Mouse (Mus musculus) gastrocnemius, postnatal 36 days (tissue): Measurements from ENCODE around the gene Ddx24. TPM values are rescaled to one million over a fixed set of nuclear protein-coding genes. Genes with fewer than 3 reads are reported as not detected.
"Not testable (repeated sequence)": the region's sequence is repeated elsewhere in the genome, so short reads cannot be mapped to it uniquely, and the experiment has no call there.

Experiments used
- DNase-seq, 2 experiments: peaks; one replicate each; pipeline ENCODE4 v3.0.0; 2022
- intact Hi-C: fragments of 180-260 bp; cut with DNase I; formaldehyde crosslinking; loops from one replicate; pipeline ENCODE4 v1.15.1; 2025
- long read RNA-seq, 2 experiments: library from polyadenylated mRNA; stranded (forward); transcript quantifications; one replicate each; pipeline ENCODE4 v2.0.0; 2021
- total RNA-seq, 2 experiments: library from RNA; stranded (reverse); gene quantifications; 2 replicates each; pipeline ENCODE4 v1.2.3; 2021

Gene Ddx24
- total RNA-seq, result 10 to 100 TPM; 51.2 to 66.7 TPM
- long read RNA-seq, experiment 1, transcript Ddx24-201 (9 exons, 2,850 nt), result major isoform, 38 of 53 reads
- long read RNA-seq, experiment 1, partial matches to known transcripts, result 10 of 53 reads
- long read RNA-seq, experiment 1, other reads (novel, unspliced or antisense), result 5 of 53 reads
- long read RNA-seq, experiment 2, transcript Ddx24-201 (9 exons, 2,850 nt), result major isoform, 57 of 68 reads
- long read RNA-seq, experiment 2, partial matches to known transcripts, result 7 of 68 reads
- long read RNA-seq, experiment 2, other reads (novel, unspliced or antisense), result 2 of 68 reads

- intact Hi-C loops, result loop anchor here (1.0 to 10.0 kb wide), 2 partner anchors 66 to 219 kb away; no protein-coding TSS in a partner anchor
- peak; percentile 96 to 97 for DNase-seq
Observed at GRCm38 (mm10) chr12:103425729-103426470, at the start of gene Ddx24. Gene Ddx24 (minus strand): TSS chr12:103425830.

- intact Hi-C loops, result no loop called here
- DNase-seq, result no peak
Observed at GRCm38 (mm10) chr12:103474481-103474880, 48.9 kb upstream of the Ddx24 start.

- intact Hi-C loops, result no loop called here
- no peak for DNase-seq
Observed at GRCm38 (mm10) chr12:103457140-103457539, 31.5 kb upstream of the Ddx24 start, which contains the start of gene Ifi27l2b. Gene Ifi27l2b (minus strand): TSS chr12:103457223.

GRCm38 (mm10) chr12:103456727-103457126, 31.1 kb upstream of the Ddx24 start:
- intact Hi-C loops, result not testable (repeated sequence)

GRCm38 (mm10) chr12:103453361-103453760, 27.7 kb upstream of the Ddx24 start:
- intact Hi-C loops, result no loop called here
- no peak for DNase-seq

More at GRCm38 (mm10) chr12:103456727-103457126, 31.1 kb upstream of the Ddx24 start:
- not testable (repeated sequence) for DNase-seq

- no peak for DNase-seq
- intact Hi-C loops, result no loop called here
Observed at GRCm38 (mm10) chr12:103445060-103445459, 19.4 kb upstream of the Ddx24 start.

- intact Hi-C loops, DNase-seq: not testable (repeated sequence)
Observed at GRCm38 (mm10) chr12:103444261-103444660, 18.6 kb upstream of the Ddx24 start.

GRCm38 (mm10) chr12:103443524-103443923, 17.9 kb upstream of the Ddx24 start, which contains the start of gene Ifi27l2a:
Gene Ifi27l2a (minus strand): TSS chr12:103443680.
- DNase-seq, result no peak
- intact Hi-C loops, result no loop called here

- intact Hi-C loops, result no loop called here
- DNase-seq, result no peak
Observed at GRCm38 (mm10) chr12:103437601-103438000, 12.0 kb upstream of the Ddx24 start.

- intact Hi-C loops, result no loop called here
- DNase-seq, result no peak
Observed at GRCm38 (mm10) chr12:103434861-103435260, 9.2 kb upstream of the Ddx24 start.

GRCm38 (mm10) chr12:103433986-103434731, 8.5 kb upstream of the Ddx24 start, which contains the start of gene Ifi27:
Gene Ifi27 (plus strand): TSS chr12:103434211.
- intact Hi-C loops, result no loop called here
- DNase-seq, result peak in 1 of 2 experiments; percentile 58

- no peak for DNase-seq
- intact Hi-C loops, result no loop called here
Observed at GRCm38 (mm10) chr12:103433430-103433829, 7.8 kb upstream of the Ddx24 start.

- DNase-seq, result no peak
- intact Hi-C loops, result loop anchor here (1.0 to 10.0 kb wide), 2 partner anchors 66 to 218 kb away; no protein-coding TSS in a partner anchor
Observed at GRCm38 (mm10) chr12:103426710-103427109, 1.1 kb upstream of the Ddx24 start.

- intact Hi-C loops, result loop anchor here (10.0 kb wide), 1 partner anchor 220 kb away; no protein-coding TSS in a partner anchor
- no peak for DNase-seq
Observed at GRCm38 (mm10) chr12:103425016-103425728, 458 bp downstream of the Ddx24 start.

GRCm38 (mm10) chr12:103408144-103408543, 17.5 kb downstream of the Ddx24 start:
- intact Hi-C loops, result no loop called here
- DNase-seq, result no peak

GRCm38 (mm10) chr12:103407720-103408119, 17.9 kb downstream of the Ddx24 start, which contains the start of gene 9330161L09Rik:
Gene 9330161L09Rik (minus strand): TSS chr12:103407820.
- DNase-seq, result no peak
- intact Hi-C loops, result no loop called here

GRCm38 (mm10) chr12:103404131-103404530, 21.5 kb downstream of the Ddx24 start:
- DNase-seq, result no peak
- intact Hi-C loops, result no loop called here

- intact Hi-C loops, result no loop called here
- DNase-seq, result no peak
Observed at GRCm38 (mm10) chr12:103396751-103397150, 28.9 kb downstream of the Ddx24 start.

GRCm38 (mm10) chr12:103395486-103396275, 29.9 kb downstream of the Ddx24 start:
- intact Hi-C loops, result no loop called here
- DNase-seq, result no peak
